Comparison of ENCODE assay signal across 13 mouse cellular contexts in the genomic region with DNA sequence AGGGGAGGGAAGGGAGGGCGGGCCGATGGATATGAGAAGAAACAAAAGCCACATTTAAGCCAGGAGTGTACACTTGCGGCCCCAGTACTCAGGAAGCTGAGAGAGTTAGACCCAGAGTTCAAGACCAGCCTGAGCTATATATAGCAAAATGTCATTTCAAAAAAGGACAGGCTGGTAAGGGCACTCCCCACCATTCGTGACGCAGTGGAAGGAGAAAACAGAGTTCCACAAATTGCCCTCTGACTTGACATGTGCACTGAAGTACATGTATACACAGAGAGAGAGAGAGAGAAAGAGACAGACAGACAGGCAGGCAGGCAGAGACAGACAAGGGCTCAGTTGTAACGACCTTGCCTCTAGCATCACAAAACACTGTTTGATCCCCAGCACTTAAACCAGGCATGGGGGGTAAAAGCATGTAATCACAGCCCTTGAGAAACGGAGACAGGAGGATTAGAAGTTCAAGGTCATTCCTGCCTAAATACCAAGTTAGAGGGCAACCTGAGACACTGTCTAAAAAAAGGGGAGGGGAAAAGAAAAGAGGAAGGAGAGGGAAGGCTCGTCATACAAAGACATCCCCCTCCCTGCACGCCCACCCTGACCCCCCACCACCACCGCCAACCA. TPM values are rescaled to one million over a fixed set of nuclear protein-coding genes. Genes with fewer than 3 reads are reported as not detected.
DNase-seq lines count a peak whose midpoint lies in the region; ATAC-seq lines count a peak whose summit lies in the region.
"Had no signal": no experiment of that assay in that cellular context is flagged by ENCODE, and none has a peak within 500 bp of the region (broad histone marks: within the 10 kb centered on the region; RNA-seq: fewer than 3 reads in every experiment).

No protein-coding gene starts in this region.

- H3K36me3 ChIP-seq in heart, embryonic 15.5 days, result peaks cover 4% of the 10 kb centered on the region; the same call in 1 of the 2 replicates
- H3K36me3 ChIP-seq in neural tube, embryonic 12.5 days, result peaks cover 32% of the 10 kb centered on the region; the same call in 1 of the 2 replicates
- peaks cover 16% of the 10 kb centered on the region; the same call in 1 of the 2 replicates for H3K36me3 ChIP-seq in intestine, embryonic 14.5 days (ENCODE audit: control insufficient read depth, insufficient read depth, low read length)

- H3K4me1 ChIP-seq in heart, embryonic 15.5 days (replicated peaks), result peaks cover 39% of the 10 kb centered on the region
- H3K4me1 ChIP-seq in neural tube, embryonic 12.5 days, result peaks cover 11% of the 10 kb centered on the region
- peaks cover 22% of the 10 kb centered on the region for H3K4me1 ChIP-seq in intestine, embryonic 14.5 days (replicated peaks; ENCODE audit: control insufficient read depth, insufficient read depth, low read length)

- H3K4me3 ChIP-seq in heart, embryonic 15.5 days, result no peak overlapping the region
- no peak overlapping the region for H3K4me3 ChIP-seq in neural tube, embryonic 12.5 days
- no peak overlapping the region for H3K4me3 ChIP-seq in intestine, embryonic 14.5 days (ENCODE audit: low read depth, low read length)
- H3K4me3 ChIP-seq: midbrain, embryonic 10.5 days had no signal

- WGBS in heart, embryonic 15.5 days, result 29% methylated on average over 10 of the region's 10 CpGs
- WGBS in neural tube, embryonic 12.5 days, result 62% methylated on average over 10 of the region's 10 CpGs
- 31% methylated on average over 10 of the region's 10 CpGs for WGBS in intestine, embryonic 14.5 days

- H3K4me2 ChIP-seq in heart, embryonic 15.5 days, result peak overlapping the region; percentile 2; the same call in 1 of the 2 replicates
- peak overlapping the region; percentile 20; the same call in 1 of the 2 replicates for H3K4me2 ChIP-seq in neural tube, embryonic 12.5 days (replicated peaks)
- H3K4me2 ChIP-seq in intestine, embryonic 14.5 days (ENCODE audit: low read length), result peak overlapping the region; percentile 18; the same call in 1 of the 2 replicates

- ATAC-seq in heart, embryonic 15.5 days (replicated peaks; ENCODE audit: insufficient number of reproducible peaks, insufficient read depth, low FRiP score, low read depth), result 0 out of 2 replicates have a peak, but pooled peaks have one; percentile 4
- no peak for ATAC-seq in neural tube, embryonic 12.5 days (ENCODE audit: low FRiP score, low read depth)
- ATAC-seq in intestine, embryonic 14.5 days (replicated peaks; ENCODE audit: low FRiP score, low TSS enrichment, low read depth), result no peak

- DNase-seq in heart, adult 11 months, result no peak
- no peak for DNase-seq in neural tube, embryonic 10.5 days (ENCODE audit: extremely low spot score, low spot score)
- no peak for DNase-seq in intestine, embryonic 14.5 days (ENCODE audit: low spot score)
- DNase-seq in thymus, postnatal 4 days, result peak; percentile 50
- no peak for DNase-seq in cerebellum, postnatal 4 days (ENCODE audit: low spot score in 2 of 2)
- DNase-seq in layer of hippocampus, postnatal 36 days, result no peak
- DNase-seq: adrenal gland, adult 8-10 months; cerebellum, adult 9-10 months; gastrocnemius, postnatal 36 days; kidney, postnatal 25 days had no signal

- H3K9ac ChIP-seq in heart, embryonic 15.5 days, result no peak overlapping the region
- no peak overlapping the region for H3K9ac ChIP-seq in neural tube, embryonic 12.5 days
- H3K9ac ChIP-seq in intestine, embryonic 14.5 days (ENCODE audit: low read length), result no peak overlapping the region

- peak overlapping the region; percentile 72 for H3K27ac ChIP-seq in heart, embryonic 15.5 days
- H3K27ac ChIP-seq in neural tube, embryonic 12.5 days, result no peak overlapping the region
- peak overlapping the region; percentile 48 for H3K27ac ChIP-seq in intestine, embryonic 14.5 days (ENCODE audit: low read depth)
- H3K27ac ChIP-seq: midbrain, embryonic 10.5 days had no signal

- no peaks in the 10 kb centered on the region for H3K9me3 ChIP-seq in heart, embryonic 15.5 days (replicated peaks)
- 0 out of 2 replicates have a peak, but pooled peaks cover 7% of the 10 kb centered on the region for H3K9me3 ChIP-seq in neural tube, embryonic 12.5 days
- no peaks in the 10 kb centered on the region for H3K9me3 ChIP-seq in intestine, embryonic 14.5 days (ENCODE audit: control insufficient read depth, low read length)

- H3K27me3 ChIP-seq in heart, embryonic 15.5 days, result no peaks in the 10 kb centered on the region
- H3K27me3 ChIP-seq in neural tube, embryonic 12.5 days (replicated peaks), result no peaks in the 10 kb centered on the region
- no peaks in the 10 kb centered on the region for H3K27me3 ChIP-seq in intestine, embryonic 14.5 days (replicated peaks; ENCODE audit: control insufficient read depth, insufficient read depth, low read length)

RNA-seq across cellular contexts. Expression of a gene that starts 11.2 kb away (rescaled TPM):
- 47.3 and 57.5 TPM in 2 replicates for polyA plus RNA-seq in heart, embryonic 15.5 days (2015; fragmentation: Nextera tagmentation; extraction: Ambion mirVana)
- 79.8 and 84.6 TPM in 2 replicates for polyA plus RNA-seq in neural tube, embryonic 12.5 days (2016; fragmentation: Nextera tagmentation; extraction: Ambion mirVana)
- polyA plus RNA-seq in intestine, embryonic 14.5 days (2014; fragmentation: Nextera tagmentation; extraction: Ambion mirVana), result 85.9 and 101 TPM in 2 replicates
- total RNA-seq in layer of hippocampus, postnatal 36 days (2021), result 10 to 100 TPM; 28.4 to 31.3 TPM
